Mouse (Mus musculus) CH12.LX (cell line): ENCODE data around the gene Ankzf1. TPM values are rescaled to one million over a fixed set of nuclear protein-coding genes. Genes with fewer than 3 reads are reported as not detected.
"Not testable (repeated sequence)": the region's sequence is repeated elsewhere in the genome, so short reads cannot be mapped to it uniquely, and the experiment has no call there.

Experiments used
- DNase-seq: peaks from one replicate; pipeline ENCODE4 v3.0.0-alpha.2; 2013; ENCODE audit errors: extremely low read depth
- H3K27ac ChIP-seq: 2 replicates; pipeline ENCODE4 v1.5.1; 2012; ENCODE audit warnings: low read depth, mild to moderate bottlenecking, control low read depth, moderate library complexity; ENCODE audit not compliant: insufficient read depth
- H3K27me3 ChIP-seq: replicated peaks from 2 replicates; pipeline ENCODE3; 2012; ENCODE audit warnings: inconsistent platforms
- H3K36me3 ChIP-seq, 2 experiments: replicated peaks in 1 of 2; 2 replicates each; pipeline versions ENCODE3 to v1.6.1; 2012; ENCODE audit warnings: inconsistent platforms in 1 of 2, low read length in 1 of 2, mild to moderate bottlenecking in 1 of 2, mixed read lengths in 1 of 2, moderate library complexity in 1 of 2; ENCODE audit not compliant: control insufficient read depth in 1 of 2, insufficient read depth in 1 of 2
- H3K4me1 ChIP-seq, 2 experiments: 2 replicates each; pipeline ENCODE4 v1.6.1; 2012; ENCODE audit warnings: inconsistent platforms in 1 of 2, moderate library complexity in 1 of 2; ENCODE audit not compliant: insufficient read depth in 2 of 2, control insufficient read depth in 1 of 2
- H3K4me2 ChIP-seq: 2 replicates; pipeline ENCODE4 v1.6.1; 2012; ENCODE audit warnings: low read depth, mild to moderate bottlenecking, control low read depth; ENCODE audit not compliant: poor library complexity, insufficient read depth, severe bottlenecking
- H3K4me3 ChIP-seq, 3 experiments: fragments of 150-350 bp in 1 of 3; sonication (generic) in 1 of 3; replicated peaks in 1 of 3; 2 replicates each; pipeline versions ENCODE3 to v1.5.1; 2011 to 2012; ENCODE audit warnings: low read depth in 2 of 3, low read length in 2 of 3, mild to moderate bottlenecking in 2 of 3, moderate library complexity in 2 of 3, control low read depth in 1 of 3, improper control_type of control experiment in 1 of 3, inconsistent platforms in 1 of 3, mixed read lengths in 1 of 3; ENCODE audit not compliant: poor library complexity in 1 of 3
- H3K79me2 ChIP-seq: replicated peaks from 2 replicates; pipeline ENCODE4 v1.6.1; 2012; ENCODE audit warnings: mild to moderate bottlenecking, moderate library complexity; ENCODE audit not compliant: control insufficient read depth, poor library complexity, insufficient read depth, severe bottlenecking; ENCODE audit errors: extremely low read depth
- H3K9ac ChIP-seq: 2 replicates; pipeline ENCODE4 v1.6.1; 2012; ENCODE audit warnings: low read depth, mild to moderate bottlenecking, control low read depth, moderate library complexity; ENCODE audit not compliant: insufficient read depth
- H3K9me3 ChIP-seq: replicated peaks from 2 replicates; pipeline ENCODE3; 2012; ENCODE audit warnings: low read length, inconsistent platforms, mixed read lengths
- BHLHE40 ChIP-seq: IDR thresholded peaks from 2 replicates; pipeline ENCODE4 v1.6.1; 2011; ENCODE audit warnings: mild to moderate bottlenecking, low read depth, low read length, improper control_type of control experiment
- CTCF ChIP-seq, 2 experiments: IDR thresholded peaks in 1 of 2; conservative IDR thresholded peaks in 1 of 2; 2 replicates each; pipeline ENCODE4 v1.5.1; 2011 to 2012; ENCODE audit warnings: low read depth in 2 of 2, low read length in 2 of 2, improper control_type of control experiment in 1 of 2, inconsistent platforms in 1 of 2, mild to moderate bottlenecking in 1 of 2, moderate library complexity in 1 of 2
- E2F4 ChIP-seq: IDR thresholded peaks from 2 replicates; pipeline ENCODE4 v1.6.1; 2011; ENCODE audit warnings: low read depth, low read length, improper control_type of control experiment; ENCODE audit not compliant: insufficient replicate concordance
- EP300 ChIP-seq: IDR thresholded peaks from 2 replicates; pipeline ENCODE4 v1.6.1; 2011; ENCODE audit warnings: low read length, improper control_type of control experiment
- ETS1 ChIP-seq: conservative IDR thresholded peaks from 2 replicates; pipeline ENCODE4 v1.6.1; 2012; ENCODE audit warnings: low read depth, mild to moderate bottlenecking, inconsistent platforms, low read length, improper control_type of control experiment, moderate library complexity
- GABPA ChIP-seq: IDR thresholded peaks from 2 replicates; pipeline ENCODE4 v1.6.1; 2012; ENCODE audit warnings: low read depth, low read length, improper control_type of control experiment, inconsistent platforms; ENCODE audit not compliant: insufficient replicate concordance
- IRF4 ChIP-seq: IDR thresholded peaks from 2 replicates; pipeline ENCODE4 v1.6.1; 2014; ENCODE audit warnings: low read depth, mild to moderate bottlenecking, inconsistent platforms, low read length, improper control_type of control experiment
- JUN ChIP-seq: IDR thresholded peaks from 2 replicates; pipeline ENCODE4 v1.6.1; 2011; ENCODE audit warnings: low read depth, mild to moderate bottlenecking, low read length, improper control_type of control experiment, moderate library complexity; ENCODE audit not compliant: insufficient read depth
- JUND ChIP-seq: conservative IDR thresholded peaks from 2 replicates; pipeline ENCODE4 v1.6.1; 2011; ENCODE audit warnings: low read depth, low read length, improper control_type of control experiment
- MAFK ChIP-seq: IDR thresholded peaks from 2 replicates; pipeline ENCODE4 v1.6.1; 2011; ENCODE audit warnings: low read length, improper control_type of control experiment; ENCODE audit not compliant: insufficient replicate concordance
- MAX ChIP-seq: IDR thresholded peaks from 2 replicates; pipeline ENCODE4 v1.6.1; 2011; ENCODE audit warnings: low read length, improper control_type of control experiment
- MEF2A ChIP-seq: IDR thresholded peaks from 2 replicates; pipeline ENCODE4 v1.6.1; 2014; ENCODE audit warnings: low read depth, mild to moderate bottlenecking, inconsistent platforms, low read length, improper control_type of control experiment, borderline replicate concordance
- MXI1 ChIP-seq: IDR thresholded peaks from 2 replicates; pipeline ENCODE4 v1.6.1; 2011; ENCODE audit warnings: mild to moderate bottlenecking, low read depth, low read length, improper control_type of control experiment
- MYC ChIP-seq: IDR thresholded peaks from 2 replicates; pipeline ENCODE4 v1.6.1; 2011; ENCODE audit warnings: low read depth, mild to moderate bottlenecking, improper control_type of control experiment, low read length
- NRF1 ChIP-seq: IDR thresholded peaks from 2 replicates; pipeline ENCODE4 v1.6.1; 2014; ENCODE audit warnings: low read depth, mild to moderate bottlenecking, inconsistent platforms, low read length, improper control_type of control experiment, moderate library complexity
- PAX5 ChIP-seq: IDR thresholded peaks from 2 replicates; pipeline ENCODE4 v1.6.1; 2012; ENCODE audit warnings: low read length, inconsistent platforms, mixed read lengths
- POLR2A ChIP-seq: IDR thresholded peaks from 2 replicates; pipeline ENCODE4 v1.6.1; 2011; ENCODE audit warnings: low read depth, mild to moderate bottlenecking, improper control_type of control experiment, low read length
- RCOR1 ChIP-seq: conservative IDR thresholded peaks from 2 replicates; pipeline ENCODE4 v1.6.1; 2012; ENCODE audit warnings: low read depth, mild to moderate bottlenecking, inconsistent platforms, low read length, improper control_type of control experiment
- SIN3A ChIP-seq: IDR thresholded peaks from 2 replicates; pipeline ENCODE4 v1.6.1; 2012; ENCODE audit warnings: low read length, improper control_type of control experiment, inconsistent platforms
- UBTF ChIP-seq: IDR thresholded peaks from 2 replicates; pipeline ENCODE4 v1.6.1; 2012; ENCODE audit warnings: low read depth, mild to moderate bottlenecking, inconsistent platforms, low read length, improper control_type of control experiment, moderate library complexity
- ZC3H11A ChIP-seq: IDR thresholded peaks from 2 replicates; pipeline ENCODE4 v1.6.1; 2012; ENCODE audit warnings: low read depth, mild to moderate bottlenecking, inconsistent platforms, low read length, improper control_type of control experiment
- ZKSCAN1 ChIP-seq: IDR thresholded peaks from 2 replicates; pipeline ENCODE4 v1.6.1; 2012; ENCODE audit warnings: low read depth, inconsistent platforms, low read length, improper control_type of control experiment, borderline replicate concordance
- ZMIZ1 ChIP-seq: IDR thresholded peaks from 2 replicates; pipeline ENCODE4 v1.6.1; 2012; ENCODE audit warnings: low read depth, mild to moderate bottlenecking, inconsistent platforms, low read length, improper control_type of control experiment
- ZNF384 ChIP-seq: IDR thresholded peaks from 2 replicates; pipeline ENCODE4 v1.6.1; 2012; ENCODE audit warnings: low read depth, low read length, improper control_type of control experiment, inconsistent platforms
- dilution Hi-C: fragments of 300-500 bp; cut with MboI; formaldehyde crosslinking; loops from 2 replicates; pipeline ENCODE4 v1.14.3; 2020; ENCODE audit warnings: low sequenced_read_pairs; ENCODE audit not compliant: extremely low pct_unique_long_range_greater_than_20kb, extremely low pct_ligation_motif_present
- in situ Hi-C: fragments of 300-500 bp; cut with MboI; formaldehyde crosslinking; loops from 3 replicates; pipeline ENCODE4 v1.14.3; 2019; ENCODE audit warnings: low sequenced_read_pairs, low pct_ligation_motif_present, low pct_unique_long_range_greater_than_20kb, mixed read lengths
- polyA plus RNA-seq: library from polyadenylated mRNA; unstranded; fragments of >175 nt; gene quantifications from 2 replicates; pipeline ENCODE4 v1.2.1, GENCODE M21; 2012; ENCODE audit warnings: low read depth; ENCODE audit not compliant: insufficient read length
- total RNA-seq, 2 experiments: library from RNA; depleted of rRNA; stranded (reverse); fragments of 300-350 nt in 1 of 2; fragments of >200 nt in 1 of 2; gene quantifications; 2 replicates each; pipeline ENCODE4 v1.2.3; 2012 to 2014

The Ankzf1 gene
- total and polyA plus RNA-seq, 3 experiments, result 13.3 to 20.4 (median 19.6) TPM

GRCm38 (mm10) chr1:75231664-75232152 lies 39.8 kb downstream of the Ankzf1 start, which contains the start of gene A630095N17Rik:
TSS of gene A630095N17Rik (minus strand) at chr1:75232102.
- Histone ChIP-seq H3K9ac (no peak within 1 kb of the TSS), H3K4me3 (no peak within 1 kb of the TSS), H3K79me2 (no peaks in the 10 kb centered on the region), H3K4me1 (peaks cover 11 to 31% of the 10 kb centered on the region in 2 experiments), H3K4me2 (no peak within 1 kb of the TSS), H3K9me3 (no peaks in the 10 kb centered on the region), H3K27ac (no peak within 1 kb of the TSS), H3K27me3 (peaks cover 5% of the 10 kb centered on the region), H3K36me3 (no peaks in the 10 kb centered on the region)
- in situ Hi-C loops (no loop called here), dilution Hi-C loops (no loop called here)
- DNase-seq, result no peak
- TF ChIP-seq MYC (no peak), ZNF384 (no peak), IRF4 (no peak), JUN (no peak), ZMIZ1 (no peak), BHLHE40 (no peak), E2F4 (no peak), MAX (no peak), NRF1 (no peak), UBTF (no peak), ZKSCAN1 (no peak), MXI1 (no peak), RCOR1 (no peak)

- H3K4me3 ChIP-seq, H3K4me2 ChIP-seq, dilution Hi-C loops, DNase-seq, H3K9ac ChIP-seq, H3K9me3 ChIP-seq, H3K36me3 ChIP-seq, in situ Hi-C loops, H3K79me2 ChIP-seq, H3K27me3 ChIP-seq, H3K27ac ChIP-seq: not testable (repeated sequence)
- peaks cover 11 to 38% of the 10 kb centered on the region in 2 experiments for H3K4me1 ChIP-seq
- peak in 1 of 2 experiments; percentile 32; a peak in 1 of 4 replicates for TF ChIP-seq CTCF (conservative IDR thresholded peaks at IDR 0.05 in 1 of 2, IDR thresholded peaks at IDR 0.05 in 1 of 2; ENCODE audit: low read depth in 2 of 2, low read length in 2 of 2)
These were observed 40.5 kb downstream of the Ankzf1 start for GRCm38 (mm10) chr1:75232489-75232888.

GRCm38 (mm10) chr1:75234606-75235005 lies 42.7 kb downstream of the Ankzf1 start:
- H3K36me3 ChIP-seq, result peaks cover 4 to 16% of the 10 kb centered on the region in 2 experiments
- dilution Hi-C loops, result no loop called here
- H3K27me3 ChIP-seq, result no peaks in the 10 kb centered on the region
- H3K9ac ChIP-seq, result no peak overlapping the region
- no peaks in the 10 kb centered on the region for H3K9me3 ChIP-seq
- in situ Hi-C loops, result no loop called here
- peak; percentile 78 for DNase-seq
- H3K4me1 ChIP-seq, result peaks cover 11 to 44% of the 10 kb centered on the region in 2 experiments
- H3K79me2 ChIP-seq, result no peaks in the 10 kb centered on the region; the same call in 1 of the 2 replicates
- H3K4me3 ChIP-seq, result no peak overlapping the region
- H3K4me2 ChIP-seq, result peak overlapping the region; percentile 61; the same call in 1 of the 2 replicates
- 0 out of 2 replicates have a peak overlapping the region, but pooled peaks have one; percentile 6 for H3K27ac ChIP-seq
- TF ChIP-seq ZKSCAN1 (no peak), ZMIZ1 (no peak), PAX5 (no peak), MAFK (no peak), MXI1 (peak; percentile 26; the same call in 1 of the 2 replicates), POLR2A (0 out of 2 replicates have a peak, but pooled peaks have one; percentile 25), MAX (no peak; the same call in 1 of the 2 replicates), JUND (no peak), EP300 (no peak), GABPA (no peak), ZNF384 (no peak), ZC3H11A (no peak), MEF2A (peak; percentile 47; the same call in 1 of the 2 replicates), MYC (peak; percentile 74), NRF1 (no peak), ETS1 (0 out of 2 replicates have a peak, but pooled peaks have one; percentile 40), BHLHE40 (peak; percentile 73), RCOR1 (no peak), SIN3A (no peak)
